Mouse (Mus musculus): ENCODE measurements around the gene Kifc1. TPM values are rescaled to one million over a fixed set of nuclear protein-coding genes. Genes with fewer than 3 reads are reported as not detected.

Kifc1 gene
- 10 to 100 TPM; 30.5 to 31.0 TPM for total RNA-seq (2021)
- long read RNA-seq, experiment 1, transcript Kifc1-204 (11 exons, 2,357 nt), result major isoform, 14 of 17 reads
- long read RNA-seq, experiment 1, partial matches to known transcripts, result 2 of 17 reads
- long read RNA-seq, experiment 1, other reads (novel, unspliced or antisense), result 1 of 17 reads
- long read RNA-seq, experiment 2, transcript Kifc1-204 (11 exons, 2,357 nt), result major isoform, 29 of 37 reads
- long read RNA-seq, experiment 2, partial matches to known transcripts, result 2 of 37 reads
- long read RNA-seq, experiment 2, other reads (novel, unspliced or antisense), result 6 of 37 reads

- peak; percentile 98 for DNase-seq (ENCODE audit: low spot score in 2 of 2)
These were observed at the start of gene Kifc1 for GRCm38 (mm10) chr17:33890533-33891059. Kifc1 (minus strand) TSS chr17:33890661.

- DNase-seq (ENCODE audit: low spot score in 2 of 2), result no peak
These were observed 48.3 kb upstream of the Kifc1 start for GRCm38 (mm10) chr17:33938783-33939182.

- no peak for DNase-seq (ENCODE audit: low spot score in 2 of 2)
These were observed 46.5 kb upstream of the Kifc1 start for GRCm38 (mm10) chr17:33936993-33937392.

- no peak for DNase-seq (ENCODE audit: low spot score in 2 of 2)
These were observed 45.1 kb upstream of the Kifc1 start for GRCm38 (mm10) chr17:33935422-33936055.

- no peak for DNase-seq (ENCODE audit: low spot score in 2 of 2)
These were observed 42.5 kb upstream of the Kifc1 start for GRCm38 (mm10) chr17:33932970-33933369.

- no peak for DNase-seq (ENCODE audit: low spot score in 2 of 2)
These were observed 42.0 kb upstream of the Kifc1 start for GRCm38 (mm10) chr17:33932448-33932847.

GRCm38 (mm10) chr17:33931947-33932346 is 41.5 kb upstream of the Kifc1 start:
- no peak for DNase-seq (ENCODE audit: low spot score in 2 of 2)

GRCm38 (mm10) chr17:33931159-33931866 is 40.9 kb upstream of the Kifc1 start:
- no peak for DNase-seq (ENCODE audit: low spot score in 2 of 2)

- DNase-seq (ENCODE audit: low spot score in 2 of 2), result no peak
These were observed 40.1 kb upstream of the Kifc1 start for GRCm38 (mm10) chr17:33930280-33931158.

GRCm38 (mm10) chr17:33929371-33930279 is 39.2 kb upstream of the Kifc1 start, which contains the start of gene Rgl2:
Rgl2 (plus strand) TSS chr17:33929543.
- peak; percentile 88 to 93 for DNase-seq (ENCODE audit: low spot score in 2 of 2)

GRCm38 (mm10) chr17:33928251-33928947 is 37.9 kb upstream of the Kifc1 start:
- DNase-seq (ENCODE audit: low spot score in 2 of 2), result no peak

- DNase-seq (ENCODE audit: low spot score in 2 of 2), result no peak
These were observed 35.9 kb upstream of the Kifc1 start for GRCm38 (mm10) chr17:33926207-33926932.

- DNase-seq (ENCODE audit: low spot score in 2 of 2), result no peak
These were observed 35.1 kb upstream of the Kifc1 start for GRCm38 (mm10) chr17:33925406-33926116.

GRCm38 (mm10) chr17:33924577-33925283 is 34.3 kb upstream of the Kifc1 start:
- DNase-seq (ENCODE audit: low spot score in 2 of 2), result no peak

GRCm38 (mm10) chr17:33921361-33921760 is 30.9 kb upstream of the Kifc1 start:
- no peak for DNase-seq (ENCODE audit: low spot score in 2 of 2)

- DNase-seq (ENCODE audit: low spot score in 2 of 2), result peak in 1 of 2 experiments; percentile 64
These were observed 30.0 kb upstream of the Kifc1 start for GRCm38 (mm10) chr17:33920282-33921097.

Measured in adrenal gland, postnatal 4 days (tissue).